Mouse (Mus musculus) embryonic fibroblast, embryonic 13.5 days (primary cell): Measurements from ENCODE around the gene Osgepl1. TPM values are rescaled to one million over a fixed set of nuclear protein-coding genes. Genes with fewer than 3 reads are reported as not detected.
"Not testable (repeated sequence)": the region's sequence is repeated elsewhere in the genome, so short reads cannot be mapped to it uniquely, and the experiment has no call there.

ENCODE experiments used
- H3K27ac ChIP-seq: 2 replicates; pipeline ENCODE4 v1.5.1; 2012; ENCODE audit warnings: low read length, control low read depth, inconsistent platforms; ENCODE audit not compliant: insufficient read depth
- H3K4me1 ChIP-seq: 2 replicates; pipeline ENCODE4 v1.6.1; 2011; ENCODE audit warnings: low read length; ENCODE audit not compliant: control insufficient read depth, insufficient read depth
- H3K4me3 ChIP-seq: 2 replicates; pipeline ENCODE4 v1.5.1; 2011; ENCODE audit warnings: mild to moderate bottlenecking, control low read depth, low read length; ENCODE audit not compliant: insufficient read depth
- CTCF ChIP-seq: IDR thresholded peaks from 2 replicates; pipeline ENCODE4 v1.5.1; 2011; ENCODE audit warnings: mild to moderate bottlenecking, control low read depth, low read length, moderate library complexity, borderline replicate concordance; ENCODE audit not compliant: insufficient read depth
- POLR2A ChIP-seq: IDR thresholded peaks from 2 replicates; pipeline ENCODE4 v1.6.1; 2011; ENCODE audit warnings: low read depth, mild to moderate bottlenecking, control low read depth, low read length, moderate library complexity
- polyA plus RNA-seq: library from polyadenylated mRNA; stranded (reverse); fragments of >200 nt; gene quantifications from 2 replicates; pipeline ENCODE4 v1.2.4, GENCODE M21; 2011; ENCODE audit warnings: low read depth; ENCODE audit not compliant: missing spikeins, insufficient read length

Gene Osgepl1
- 8.0 and 11.2 TPM in 2 replicates for polyA plus RNA-seq

GRCm38 (mm10) chr1:53312989-53313967, at the start of gene Osgepl1:
Gene Osgepl1 (plus strand): TSS chr1:53313624.
- Histone ChIP-seq H3K27ac (peak within 1 kb of the TSS; percentile 91), H3K4me1 (no peaks in the 10 kb centered on the region), H3K4me3 (peak within 1 kb of the TSS; percentile 91)
- no peak for TF ChIP-seq CTCF
- peak; percentile 73 for TF ChIP-seq POLR2A

DNA sequence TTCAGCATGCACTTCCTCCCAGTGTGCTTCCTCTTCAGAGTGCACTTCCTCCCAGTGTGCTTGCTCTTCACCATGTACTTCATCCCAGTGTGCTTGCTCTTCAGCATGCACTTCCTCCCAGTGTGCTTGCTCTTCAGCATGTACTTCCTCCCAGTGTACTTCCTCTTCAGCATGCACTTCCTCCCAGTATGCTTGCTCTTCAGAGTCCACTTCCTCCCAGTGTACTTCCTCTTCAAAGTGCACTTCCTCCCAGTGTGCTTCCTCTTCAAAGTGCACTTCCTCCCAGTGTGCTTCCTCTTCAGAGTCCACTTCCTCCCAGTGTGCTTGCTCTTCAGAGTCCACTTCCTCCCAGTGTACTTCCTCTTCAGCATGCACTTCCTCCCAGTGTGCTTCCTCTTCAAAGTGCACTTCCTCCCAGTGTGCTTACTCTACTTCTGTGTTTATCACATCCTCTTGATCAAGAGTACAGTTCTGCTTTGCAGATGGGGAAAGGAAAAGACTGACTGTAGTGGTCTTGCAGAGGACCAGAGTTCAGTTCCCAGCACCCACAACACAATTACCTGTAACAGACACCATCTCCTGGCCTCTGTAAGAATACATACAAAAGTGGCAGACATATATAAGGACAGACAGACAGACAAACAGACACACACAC, 48.3 kb upstream of the Osgepl1 start:
- H3K4me3 ChIP-seq, H3K4me1 ChIP-seq, H3K27ac ChIP-seq: not testable (repeated sequence)

GRCm38 (mm10) chr1:53269901-53270300, 43.5 kb upstream of the Osgepl1 start:
- H3K27ac ChIP-seq = no peak overlapping the region
- TF ChIP-seq CTCF (no peak), POLR2A (no peak)
- no peak overlapping the region for H3K4me3 ChIP-seq
- H3K4me1 ChIP-seq = no peaks in the 10 kb centered on the region

DNA sequence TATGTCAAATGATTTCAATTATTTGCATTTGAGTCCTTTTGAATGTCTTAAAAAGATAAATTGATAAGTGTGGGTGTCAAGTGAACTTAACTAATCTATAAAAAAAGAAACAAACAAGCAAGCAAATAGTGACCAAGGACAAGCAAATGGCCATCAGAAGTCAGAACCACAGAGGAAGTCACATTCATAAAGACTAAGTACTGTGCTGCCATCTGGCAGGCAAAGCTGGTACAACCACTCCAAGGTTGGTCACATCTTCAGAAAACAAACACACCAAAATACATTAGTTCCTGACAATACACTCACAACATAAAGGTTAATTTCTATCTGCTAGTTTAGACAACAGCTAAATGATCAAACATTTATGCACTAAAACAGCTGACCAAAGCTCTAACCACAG, 40.8 kb upstream of the Osgepl1 start:
- Histone ChIP-seq H3K4me3 (no peak overlapping the region), H3K4me1 (no peaks in the 10 kb centered on the region), H3K27ac (no peak overlapping the region)
- no peak for TF ChIP-seq POLR2A
- TF ChIP-seq CTCF = no peak

GRCm38 (mm10) chr1:53291197-53291596, 22.2 kb upstream of the Osgepl1 start:
- no peak for TF ChIP-seq CTCF
- no peak for TF ChIP-seq POLR2A
- H3K4me3 ChIP-seq = no peak overlapping the region
- no peaks in the 10 kb centered on the region; the same call in 1 of the 2 replicates for H3K4me1 ChIP-seq
- H3K27ac ChIP-seq = no peak overlapping the region

GRCm38 (mm10) chr1:53296581-53297383, 16.6 kb upstream of the Osgepl1 start, which contains the start of the genes Pms1, Ormdl1 and Gm28778:
Gene Pms1 (minus strand): TSS chr1:53297018.
Gene Ormdl1 (plus strand): TSS chr1:53297095.
Gene Gm28778 (plus strand): TSS chr1:53297111.
- Histone ChIP-seq H3K4me1 (no peaks in the 10 kb centered on the region; the same call in 1 of the 2 replicates), H3K27ac (no peak within 1 kb of the TSS)
- TF ChIP-seq POLR2A = peak; percentile 93
- no peak for TF ChIP-seq CTCF

GRCm38 (mm10) chr1:53300506-53300905, 12.9 kb upstream of the Osgepl1 start:
- Histone ChIP-seq H3K4me3 (no peak overlapping the region), H3K4me1 (no peaks in the 10 kb centered on the region; the same call in 1 of the 2 replicates), H3K27ac (no peak overlapping the region)
- TF ChIP-seq CTCF (no peak), POLR2A (no peak)

More at GRCm38 (mm10) chr1:53296581-53297383, 16.6 kb upstream of the Osgepl1 start, which contains the start of the genes Pms1, Ormdl1 and Gm28778:
- H3K4me3 ChIP-seq = peak within 1 kb of the TSS; percentile 58

DNA sequence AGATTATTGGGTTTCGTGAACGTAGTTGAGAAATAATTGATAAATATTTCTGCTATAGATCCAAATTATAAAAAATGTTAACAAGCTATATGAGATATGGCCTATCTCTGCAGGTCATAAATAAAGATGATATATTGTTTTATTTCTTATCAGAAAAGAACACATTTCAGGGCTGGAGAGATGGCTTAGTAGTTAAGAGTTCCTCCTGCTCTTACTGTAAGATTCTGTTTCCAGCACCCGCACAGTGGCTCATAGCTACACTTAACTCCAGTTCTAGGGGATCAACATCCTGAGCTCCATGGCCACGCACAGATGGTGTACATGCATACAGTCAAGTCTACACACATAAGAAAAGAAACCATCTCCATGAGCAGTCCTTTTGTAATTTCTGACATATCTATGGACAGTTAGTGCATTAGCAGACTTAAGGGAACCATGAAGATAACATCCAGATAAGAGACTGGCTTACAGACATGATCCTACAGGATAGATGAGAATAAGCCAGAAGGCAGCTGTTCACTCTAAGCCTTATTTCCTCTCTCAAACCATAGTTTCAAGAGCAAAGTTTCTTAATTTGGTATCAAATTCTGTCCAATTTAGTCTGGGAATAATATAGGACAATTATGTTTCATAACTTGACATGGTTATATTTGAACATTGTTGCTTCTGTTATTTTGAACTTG, 8.4 kb downstream of the Osgepl1 start:
- Histone ChIP-seq H3K4me3 (no peak overlapping the region), H3K27ac (no peak overlapping the region), H3K4me1 (no peaks in the 10 kb centered on the region)
- TF ChIP-seq CTCF (no peak), POLR2A (no peak)

GRCm38 (mm10) chr1:53323254-53323653, 9.8 kb downstream of the Osgepl1 start:
- Histone ChIP-seq H3K27ac (no peak overlapping the region), H3K4me3 (no peak overlapping the region), H3K4me1 (no peaks in the 10 kb centered on the region)
- TF ChIP-seq CTCF (no peak), POLR2A (no peak)
